Mouse (Mus musculus) heart, postnatal 14 days (tissue): ENCODE measurements around the gene Tmeff1. TPM values are rescaled to one million over a fixed set of nuclear protein-coding genes. Genes with fewer than 3 reads are reported as not detected.

Source experiments
- DNase-seq, 2 experiments: peaks; one replicate each; pipeline ENCODE4 v3.0.0; 2021 to 2022
- intact Hi-C: fragments of 180-260 bp; cut with DNase I; formaldehyde crosslinking; loops from one replicate; pipeline ENCODE4 v1.15.1; 2025
- total RNA-seq, 2 experiments: library from RNA; stranded (reverse); gene quantifications; 2 replicates each; pipeline ENCODE4 v1.2.3; 2021

The Tmeff1 gene
- total RNA-seq, 2 experiments from 2014 or later, result 12.5 to 13.1 TPM

GRCm38 (mm10) chr4:48609485-48609884, 24.5 kb downstream of the Tmeff1 start:
- DNase-seq, result no peak

GRCm38 (mm10) chr4:48610251-48610650, 25.3 kb downstream of the Tmeff1 start:
- DNase-seq, result no peak
- intact Hi-C loops, result no loop called here

More at GRCm38 (mm10) chr4:48609485-48609884, 24.5 kb downstream of the Tmeff1 start:
- intact Hi-C loops, result no loop called here

GRCm38 (mm10) chr4:48615483-48615882, 30.5 kb downstream of the Tmeff1 start:
- intact Hi-C loops, result no loop called here
- no peak for DNase-seq

GRCm38 (mm10) chr4:48617201-48617600, 32.2 kb downstream of the Tmeff1 start:
- no peak for DNase-seq
- intact Hi-C loops, result no loop called here

- intact Hi-C loops, result no loop called here
- no peak for DNase-seq
Measured at GRCm38 (mm10) chr4:48620121-48620520, 35.1 kb downstream of the Tmeff1 start.

GRCm38 (mm10) chr4:48622246-48622645, 37.3 kb downstream of the Tmeff1 start:
- intact Hi-C loops, result no loop called here
- DNase-seq, result no peak

- DNase-seq, result no peak
- intact Hi-C loops, result no loop called here
Measured at GRCm38 (mm10) chr4:48622946-48623345, 38.0 kb downstream of the Tmeff1 start.

GRCm38 (mm10) chr4:48624961-48625360, 40.0 kb downstream of the Tmeff1 start:
- DNase-seq, result no peak
- intact Hi-C loops, result no loop called here

- intact Hi-C loops, result no loop called here
- no peak for DNase-seq
Measured at GRCm38 (mm10) chr4:48625836-48626235, 40.9 kb downstream of the Tmeff1 start.

GRCm38 (mm10) chr4:48629445-48629844, 44.5 kb downstream of the Tmeff1 start:
- no peak for DNase-seq
- intact Hi-C loops, result no loop called here

GRCm38 (mm10) chr4:48633529-48633928, 48.6 kb downstream of the Tmeff1 start:
- DNase-seq, result no peak
- intact Hi-C loops, result no loop called here

GRCm38 (mm10) chr4:48634058-48634457, 49.1 kb downstream of the Tmeff1 start:
- intact Hi-C loops, result no loop called here
- DNase-seq, result peak in 1 of 2 experiments; percentile 14

- intact Hi-C loops, result no loop called here
- DNase-seq, result no peak
Measured at GRCm38 (mm10) chr4:48636831-48637230, 51.9 kb downstream of the Tmeff1 start.

- DNase-seq, result no peak
- intact Hi-C loops, result no loop called here
Measured at GRCm38 (mm10) chr4:48638132-48638531, 53.2 kb downstream of the Tmeff1 start.

- DNase-seq, result no peak
Measured at GRCm38 (mm10) chr4:48639503-48639902, 54.5 kb downstream of the Tmeff1 start.

GRCm38 (mm10) chr4:48643801-48644200, 58.8 kb downstream of the Tmeff1 start:
- DNase-seq, result no peak
- intact Hi-C loops, result no loop called here

More at GRCm38 (mm10) chr4:48639503-48639902, 54.5 kb downstream of the Tmeff1 start:
- intact Hi-C loops, result no loop called here

- DNase-seq, result no peak
- intact Hi-C loops, result no loop called here
Measured at GRCm38 (mm10) chr4:48646143-48646542, 61.2 kb downstream of the Tmeff1 start.

GRCm38 (mm10) chr4:48650617-48651360, 65.8 kb downstream of the Tmeff1 start:
- no peak for DNase-seq
- intact Hi-C loops, result no loop called here

- intact Hi-C loops, result no loop called here
Measured at GRCm38 (mm10) chr4:48654118-48654517, 69.1 kb downstream of the Tmeff1 start.

GRCm38 (mm10) chr4:48656530-48656929, 71.6 kb downstream of the Tmeff1 start:
- no peak for DNase-seq
- intact Hi-C loops, result no loop called here

More at GRCm38 (mm10) chr4:48654118-48654517, 69.1 kb downstream of the Tmeff1 start:
- no peak for DNase-seq

GRCm38 (mm10) chr4:48660144-48660543, 75.2 kb downstream of the Tmeff1 start:
- no peak for DNase-seq
- intact Hi-C loops, result no loop called here
